Mouse (Mus musculus) granulocyte monocyte progenitor cell, adult 5-6 weeks (primary cell): Measurements from ENCODE around the gene Pde4c. TPM values are rescaled to one million over a fixed set of nuclear protein-coding genes. Genes with fewer than 3 reads are reported as not detected.

Source experiments
- ATAC-seq: replicated peaks from 2 replicates; pipeline ENCODE4 v1.8.0; 2016; ENCODE audit warnings: mild to moderate bottlenecking, moderate TSS enrichment, inconsistent platforms; ENCODE audit not compliant: poor library complexity, severe bottlenecking
- total RNA-seq, 2 experiments: library from RNA; stranded (forward) in 1 of 2; stranded (reverse) in 1 of 2; fragments of 200-712, 200-1000 nt in 1 of 2; fragments of >200 nt in 1 of 2; fragmentation: Nextera tagmentation in 1 of 2; gene quantifications; 2 replicates each; pipeline ENCODE4 v1.2.3; 2014 to 2017

The Pde4c gene
- total RNA-seq (2014; fragmentation: Nextera tagmentation) (not detected in 2 replicates), total RNA-seq (2017) (not detected in 2 replicates)

DNA sequence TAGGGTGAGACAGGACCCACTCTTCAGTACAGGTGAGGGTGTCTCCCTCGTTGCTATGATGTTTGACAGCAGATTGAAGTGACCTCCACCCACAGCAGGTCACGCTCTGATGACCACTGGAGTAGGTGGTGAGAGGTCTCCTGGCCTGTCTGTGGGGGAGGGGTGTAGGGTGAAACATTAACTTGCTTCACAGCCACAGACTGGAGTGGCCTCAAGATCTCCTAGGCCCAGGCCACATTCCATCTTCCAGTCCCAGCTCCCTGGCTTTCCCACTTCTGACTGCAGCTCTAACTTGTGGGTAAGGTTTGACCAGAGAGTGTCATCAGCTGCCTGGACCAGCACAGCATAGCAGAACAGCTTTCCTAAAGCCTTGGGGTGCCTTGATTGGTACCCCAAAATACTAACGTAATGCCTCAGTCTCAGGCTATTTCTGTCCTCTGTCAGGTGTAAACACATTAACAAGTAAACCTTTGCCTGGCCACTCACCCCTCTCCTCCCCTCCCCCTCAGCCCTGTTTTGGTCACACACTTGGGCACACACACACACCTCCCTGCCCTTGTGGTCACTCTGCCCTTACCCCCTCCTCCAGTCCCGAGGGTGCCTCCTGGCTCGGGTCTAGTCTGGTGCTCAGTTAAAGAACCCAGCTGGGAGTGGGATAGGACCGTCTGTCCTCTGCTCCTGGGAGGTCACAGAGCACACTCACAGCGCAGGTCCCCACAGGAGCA is at the start of gene Pde4c:
Gene Pde4c (plus strand): TSS at position 235 of the 725 bp plus-strand sequence.
- no peak for ATAC-seq

DNA sequence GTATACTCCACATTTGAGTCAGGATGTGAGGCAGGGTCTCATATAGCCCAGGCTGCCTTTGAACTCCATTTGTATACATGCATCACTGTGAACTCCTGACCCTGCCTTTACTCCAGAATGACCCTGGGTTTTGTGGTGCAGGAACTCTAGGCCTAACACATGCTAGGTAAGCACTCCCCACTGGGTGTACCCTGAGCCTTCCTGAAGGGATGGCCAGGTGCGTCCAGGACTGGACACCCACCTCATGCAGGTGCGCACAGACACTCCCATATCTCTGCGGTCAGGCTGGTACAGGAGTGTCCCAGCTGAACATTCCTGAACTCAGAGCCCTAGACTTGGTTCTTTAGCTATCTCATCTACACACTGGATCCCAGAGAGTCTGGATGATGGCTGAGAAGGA is 49.4 kb upstream of the Pde4c start:
- no peak for ATAC-seq

DNA sequence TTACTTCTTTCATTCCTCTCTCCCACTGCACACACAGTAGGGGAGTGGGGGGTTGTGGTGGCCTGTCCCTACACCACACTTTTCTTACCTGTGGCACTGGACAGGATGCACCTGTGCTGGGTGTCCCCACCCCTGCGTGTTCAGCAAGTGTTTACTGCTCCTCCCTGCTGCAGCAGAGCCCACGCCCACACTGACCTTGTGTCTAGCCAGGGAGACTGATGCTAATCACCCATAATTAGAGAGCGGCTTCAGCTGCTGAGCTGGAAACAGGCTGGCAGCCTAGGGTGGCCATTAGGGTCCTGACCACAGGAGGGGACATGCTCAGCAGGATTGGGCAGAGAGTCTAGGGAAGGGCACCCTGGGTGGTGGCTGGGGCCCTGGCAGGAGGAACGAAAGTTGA is 48.8 kb upstream of the Pde4c start:
- no peak for ATAC-seq

DNA sequence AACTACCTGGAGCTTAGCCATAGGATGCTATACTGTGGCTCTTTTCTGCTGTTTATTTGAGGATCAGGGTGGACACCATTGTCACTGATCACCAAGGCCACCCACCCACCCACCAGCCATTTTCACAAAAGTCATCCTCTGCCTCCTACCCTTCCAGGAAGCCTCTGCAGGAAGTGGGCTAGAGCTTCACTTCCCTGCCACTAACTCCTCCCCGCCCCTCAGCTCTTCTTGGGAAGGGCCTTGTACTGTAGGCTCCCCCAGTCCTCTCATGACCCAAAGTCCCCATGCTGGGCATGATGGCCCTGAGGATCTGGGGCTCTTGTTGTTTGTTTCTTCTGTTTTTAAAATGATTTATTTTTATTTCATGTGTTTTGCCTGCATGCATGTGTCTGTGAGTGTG is 48.2 kb upstream of the Pde4c start:
- peak; percentile 25 for ATAC-seq

DNA sequence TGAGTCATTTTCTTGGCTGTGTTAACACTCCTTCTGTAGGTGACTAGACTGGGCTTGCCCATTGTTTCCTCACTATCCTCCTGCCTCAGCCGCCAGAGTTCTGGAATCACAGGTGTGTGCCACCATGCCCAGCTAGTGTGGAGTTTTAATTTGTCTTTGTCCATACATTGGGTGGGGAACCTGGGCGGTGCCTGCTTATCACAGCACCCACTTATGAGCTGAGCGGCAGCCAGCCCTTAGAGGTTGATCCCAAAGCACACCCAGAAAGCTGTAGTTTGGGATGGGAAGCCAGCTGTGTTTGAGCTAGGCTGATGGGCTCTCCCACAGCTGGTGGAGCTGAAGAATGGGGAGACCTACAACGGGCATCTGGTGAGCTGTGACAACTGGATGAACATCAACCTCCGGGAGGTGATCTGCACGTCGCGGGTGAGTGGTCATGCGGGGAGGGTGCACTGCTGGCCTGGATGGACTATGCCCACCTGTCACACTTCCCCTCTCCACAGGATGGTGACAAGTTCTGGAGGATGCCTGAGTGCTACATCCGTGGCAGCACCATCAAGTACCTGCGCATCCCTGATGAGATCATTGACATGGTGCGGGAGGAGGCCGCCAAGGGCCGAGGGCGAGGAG is 46.0 kb upstream of the Pde4c start:
- no peak for ATAC-seq

DNA sequence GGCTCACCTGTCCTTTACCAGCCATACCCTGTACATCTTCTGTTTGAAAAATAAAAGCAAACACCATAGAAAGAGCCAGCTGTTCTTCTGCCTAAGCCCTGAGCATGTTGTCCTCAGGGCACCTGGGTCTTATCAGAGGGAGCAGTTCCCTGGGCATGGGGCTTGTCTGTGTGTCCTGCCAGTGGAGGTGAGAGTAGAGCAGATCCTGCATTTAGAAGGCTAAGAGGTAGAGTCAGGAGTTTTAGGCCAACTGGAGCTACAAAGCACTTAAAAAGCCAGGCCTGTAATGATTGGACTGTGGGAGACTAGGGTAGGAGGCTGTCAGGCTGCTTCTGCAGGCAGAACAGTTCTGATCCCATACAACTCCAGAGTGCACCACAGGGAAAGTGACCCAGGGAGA is 44.8 kb upstream of the Pde4c start:
- no peak for ATAC-seq

DNA sequence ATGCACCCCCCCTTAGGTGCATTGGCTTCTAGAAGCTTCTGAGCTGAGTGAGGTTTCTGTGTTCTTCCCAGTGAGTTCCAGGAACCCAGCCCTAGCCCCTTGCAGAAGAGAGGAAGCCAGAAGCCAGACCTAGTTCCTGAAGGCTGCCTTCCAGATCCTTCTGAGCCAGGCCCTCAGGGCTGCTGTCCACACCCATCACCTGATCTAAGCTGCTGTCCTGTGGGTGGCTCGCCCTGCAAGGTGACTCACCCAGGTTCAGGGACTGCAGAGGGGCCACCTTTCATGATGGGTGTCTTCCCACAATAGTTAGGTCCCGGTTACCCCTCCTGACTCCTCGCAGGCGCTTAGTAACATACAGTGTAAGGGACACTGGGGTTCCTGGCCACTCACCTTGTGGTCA is 44.1 kb upstream of the Pde4c start:
- no peak for ATAC-seq

DNA sequence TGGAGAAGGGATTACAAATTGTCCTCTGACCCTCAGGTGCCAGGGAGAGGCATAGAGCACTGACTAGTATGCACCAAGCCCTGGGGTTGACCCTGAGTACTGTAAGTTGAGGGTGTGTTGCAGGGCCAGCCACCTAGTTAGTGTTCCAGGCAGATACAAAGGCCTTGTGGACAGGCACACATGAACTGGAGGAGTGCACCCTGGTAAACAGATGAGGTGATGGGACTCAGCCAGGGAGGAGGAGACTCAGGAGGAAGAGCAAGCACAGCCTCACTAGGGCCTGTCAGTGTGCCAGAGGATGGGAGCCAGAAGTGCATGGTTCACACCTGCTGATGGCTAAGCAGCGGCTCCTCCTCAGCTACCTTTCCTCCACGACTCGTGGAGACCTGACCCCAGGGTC is 43.5 kb upstream of the Pde4c start:
- no peak for ATAC-seq

DNA sequence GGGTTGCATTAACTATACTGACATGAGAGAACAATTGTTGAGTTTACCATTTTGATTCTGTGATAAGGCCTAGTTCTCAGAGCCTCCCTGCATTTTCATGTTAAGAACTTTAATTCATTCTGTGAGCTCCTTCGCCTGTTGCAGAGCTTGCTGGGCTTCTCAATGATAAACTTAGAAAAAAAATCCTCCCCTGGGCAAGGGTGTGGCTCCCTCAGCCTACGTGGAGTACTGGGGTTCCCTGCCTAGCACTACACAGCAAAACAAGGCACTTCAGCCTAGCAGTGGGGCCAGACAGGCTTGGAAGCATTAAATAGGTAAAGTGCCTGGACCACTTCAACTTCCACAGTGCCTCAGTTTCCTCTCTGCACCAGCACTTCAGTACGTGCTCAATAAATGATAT is 42.1 kb upstream of the Pde4c start:
- ATAC-seq = no peak

DNA sequence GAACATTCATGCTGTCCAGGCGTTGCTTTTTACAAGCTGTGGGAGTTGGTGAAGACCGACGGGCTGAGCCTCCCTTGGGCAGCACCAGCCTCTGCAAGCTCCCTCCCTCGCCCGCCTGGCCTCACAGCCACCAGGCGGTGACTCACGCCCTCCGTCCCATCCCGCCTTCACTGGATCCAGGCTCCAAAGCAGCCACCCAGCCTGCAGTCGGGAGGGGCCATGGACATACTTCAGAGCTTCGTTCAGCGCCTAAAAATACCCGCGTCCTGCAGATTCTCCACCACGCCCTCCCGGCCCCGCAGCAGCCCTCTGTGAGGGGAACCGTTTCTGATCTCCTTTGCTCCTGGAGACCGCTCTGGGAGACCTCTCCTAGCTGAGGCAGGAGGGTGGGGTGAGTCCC is 41.3 kb upstream of the Pde4c start:
- peak; percentile 15; the same call in 1 of the 2 replicates for ATAC-seq

DNA sequence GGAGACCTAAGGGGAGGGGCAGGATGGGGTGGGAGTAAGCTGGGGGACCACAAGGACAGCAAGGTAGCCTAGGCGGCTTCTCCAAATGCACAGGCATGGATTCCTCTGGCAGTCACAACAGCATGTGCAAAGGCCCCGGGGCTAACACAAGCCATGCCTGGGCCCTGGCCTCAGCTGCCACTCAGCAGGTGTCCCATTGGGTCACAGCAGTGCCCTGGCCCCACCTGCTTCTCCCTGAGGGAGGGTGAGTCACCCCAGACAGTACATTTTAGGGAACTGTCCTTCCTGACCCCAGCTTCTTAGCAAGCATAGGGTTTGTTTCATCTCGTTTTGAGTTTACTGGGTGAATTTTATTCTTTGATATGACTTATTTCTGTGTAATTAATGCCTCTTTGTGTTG is 40.8 kb upstream of the Pde4c start:
- ATAC-seq = peak; percentile 82

DNA sequence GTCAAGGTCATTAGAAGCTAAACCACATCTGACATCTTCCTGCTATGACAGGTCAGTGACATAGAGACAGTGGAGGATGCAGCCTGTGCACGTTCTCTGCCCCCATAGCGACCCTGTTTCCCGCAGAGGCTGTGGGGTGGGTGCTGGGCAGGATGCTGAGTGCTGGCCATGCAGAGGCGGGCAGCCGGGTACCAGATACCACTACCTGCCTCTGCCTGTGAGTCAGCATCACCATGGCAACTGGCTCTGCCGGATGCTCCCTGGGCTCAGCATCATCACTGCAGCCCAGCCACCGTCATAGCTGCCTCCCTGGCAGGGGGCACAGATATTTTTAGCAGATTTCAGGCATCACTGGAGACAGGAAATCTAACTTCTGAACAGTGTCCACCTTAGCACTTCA is 39.2 kb upstream of the Pde4c start:
- ATAC-seq = no peak

DNA sequence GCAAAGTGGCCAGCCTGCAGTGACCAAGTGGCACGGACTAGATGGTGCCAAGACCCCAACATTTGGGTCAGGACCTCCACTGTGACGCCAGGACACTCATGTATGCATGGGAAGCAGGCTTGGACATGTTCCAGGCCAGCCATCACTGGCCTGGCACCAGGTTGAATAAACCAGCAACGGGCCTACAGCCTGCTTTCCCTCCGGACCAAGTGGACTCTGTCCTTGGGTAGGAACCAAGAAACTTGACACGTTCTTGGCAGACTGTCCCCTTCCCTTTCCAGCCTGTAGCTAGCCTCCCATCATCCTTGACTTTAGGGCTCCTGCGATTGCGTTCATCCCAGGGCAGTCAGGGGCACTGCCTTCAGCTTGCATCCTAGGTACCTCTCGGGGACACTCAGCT is 35.9 kb upstream of the Pde4c start:
- no peak for ATAC-seq

DNA sequence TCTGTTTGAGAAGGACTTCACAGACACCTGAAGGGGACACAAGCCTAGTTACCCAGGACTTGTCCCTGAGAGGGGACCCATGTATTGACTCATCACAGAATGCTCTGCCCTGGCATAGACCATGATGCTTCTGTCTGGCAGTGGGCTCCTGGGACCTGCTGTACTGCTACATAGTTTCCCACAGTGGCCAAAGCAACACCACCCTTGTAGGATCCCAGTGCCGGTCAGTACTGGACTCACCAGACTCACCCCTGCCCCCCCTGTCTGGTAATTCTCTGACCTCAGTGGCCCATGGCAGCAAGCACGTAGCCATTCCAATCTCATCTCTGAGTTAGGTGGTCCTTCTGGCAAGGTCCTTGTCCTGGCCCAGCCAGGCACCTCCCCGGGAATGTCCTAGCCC is 35.4 kb upstream of the Pde4c start:
- no peak for ATAC-seq

DNA sequence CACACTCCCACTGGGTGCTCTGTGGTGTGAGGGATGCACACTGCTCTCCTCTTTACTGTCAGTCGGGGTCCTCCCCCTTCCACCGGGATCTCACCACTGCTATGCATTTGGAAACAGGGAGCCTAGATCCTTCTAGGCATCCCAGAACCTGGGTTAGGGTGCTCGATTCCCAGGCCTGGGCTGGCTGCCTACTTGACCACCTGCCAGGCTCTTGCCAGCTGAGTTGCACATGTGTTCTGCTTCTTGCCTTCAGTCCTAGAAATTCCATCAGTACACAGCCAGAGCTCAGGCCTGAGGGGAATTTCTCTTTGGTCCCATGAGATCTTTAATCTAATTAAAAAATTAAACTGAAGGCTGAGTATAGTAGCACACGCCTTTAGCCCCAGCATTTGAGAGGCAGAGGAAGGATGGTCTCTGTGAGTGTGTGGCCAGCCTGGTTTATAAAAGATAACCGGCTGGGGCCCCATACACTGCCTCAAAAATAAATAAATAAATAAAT is 33.6 kb upstream of the Pde4c start:
- ATAC-seq = no peak

DNA sequence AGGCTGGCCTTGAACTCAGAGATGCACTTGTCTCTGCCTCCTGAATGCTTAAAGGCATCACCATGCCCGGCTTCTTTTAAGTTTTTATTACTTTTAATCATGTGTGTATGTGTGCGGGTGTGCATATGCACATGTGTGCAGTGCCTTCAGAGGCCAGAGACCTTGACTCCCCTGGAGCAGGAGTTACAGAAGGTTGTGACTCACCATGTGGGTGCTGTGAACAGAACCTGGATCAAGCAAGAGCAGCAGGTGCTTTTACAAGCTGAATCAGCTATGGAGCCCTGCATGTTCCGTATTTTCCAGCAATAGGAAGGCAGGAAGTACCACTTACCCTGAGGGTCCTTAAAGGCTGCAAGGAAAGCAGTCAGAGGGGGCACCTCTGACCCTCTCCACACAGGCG is 32.3 kb upstream of the Pde4c start:
- no peak for ATAC-seq

DNA sequence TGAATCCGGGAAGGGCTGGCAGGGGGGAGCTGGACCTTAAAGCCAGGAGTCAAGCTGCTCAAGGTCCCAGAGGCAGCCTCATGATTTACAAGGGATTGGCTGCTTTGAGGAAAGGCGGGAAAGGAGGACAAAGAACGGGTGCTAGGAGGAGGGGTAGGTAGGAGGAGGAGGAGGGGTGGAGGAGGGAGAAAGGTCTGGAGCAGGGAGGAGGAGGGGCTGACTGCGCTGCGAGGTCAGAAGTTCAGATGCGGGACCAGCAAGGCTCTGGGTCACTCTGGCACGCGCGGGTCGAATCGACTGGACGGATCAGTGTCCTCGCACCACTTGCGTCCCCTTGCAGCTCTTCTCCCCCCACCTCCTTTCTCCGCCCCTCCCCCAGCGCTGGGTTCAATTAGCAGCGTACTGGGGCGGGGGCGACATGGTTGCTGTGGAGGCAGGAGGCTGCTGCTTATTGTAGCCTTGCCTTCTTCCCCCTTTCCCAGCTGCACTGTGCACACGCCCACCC is 31.7 kb upstream of the Pde4c start:
- no peak for ATAC-seq

DNA sequence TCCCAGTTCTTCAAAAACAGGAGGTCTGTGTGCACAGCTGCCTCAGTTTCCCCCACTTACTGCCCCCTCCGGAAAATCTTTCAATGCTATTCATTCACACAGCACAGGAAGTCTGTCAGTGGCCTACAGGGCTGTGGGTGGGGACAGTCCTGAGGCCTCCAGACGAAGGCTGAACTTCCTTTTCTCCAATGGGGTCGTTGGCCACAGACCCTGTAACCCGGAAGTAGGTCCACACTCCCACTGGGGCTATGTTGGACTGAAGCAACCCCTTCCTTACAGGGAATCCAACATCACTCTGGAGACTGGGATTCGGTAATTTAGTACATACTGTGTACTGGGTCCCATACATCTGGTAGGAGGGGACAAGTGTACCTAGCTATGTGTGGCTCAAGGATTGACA is 29.9 kb upstream of the Pde4c start:
- ATAC-seq = peak; percentile 23; the same call in 1 of the 2 replicates

DNA sequence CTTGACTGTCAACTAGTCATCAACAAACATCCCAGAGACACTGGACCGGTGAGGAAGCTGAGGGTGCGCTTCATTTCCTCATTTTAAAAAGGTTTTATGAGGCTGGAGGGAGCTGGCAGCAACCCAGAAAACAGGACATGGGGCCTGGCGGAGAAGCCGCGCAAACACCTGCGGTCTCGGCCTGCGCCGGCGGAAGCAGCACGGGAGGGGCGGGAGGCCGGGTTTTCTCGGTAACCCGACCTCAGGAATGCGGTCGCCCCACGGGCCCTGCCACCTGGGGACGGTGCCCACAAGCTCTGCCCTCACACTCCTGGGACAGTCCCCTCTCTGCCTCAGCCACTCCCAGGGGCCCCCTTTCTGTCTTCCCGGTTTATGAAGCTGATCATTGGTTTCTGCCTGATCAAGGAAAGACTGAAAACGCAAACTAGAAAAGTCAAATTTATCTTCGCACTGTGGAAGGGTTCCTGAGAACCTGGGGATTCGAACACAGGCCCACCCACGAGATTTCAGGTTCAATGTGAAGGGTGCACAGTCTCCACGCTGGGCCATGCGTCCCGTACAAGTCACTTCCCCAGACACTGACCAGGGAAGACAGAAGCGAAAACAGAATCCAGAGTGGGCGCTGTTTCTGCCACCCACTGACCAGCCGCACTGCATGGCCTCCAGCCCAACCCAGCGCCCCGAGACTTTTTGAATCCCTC is 28.1 kb upstream of the Pde4c start:
- ATAC-seq = peak; percentile 20

DNA sequence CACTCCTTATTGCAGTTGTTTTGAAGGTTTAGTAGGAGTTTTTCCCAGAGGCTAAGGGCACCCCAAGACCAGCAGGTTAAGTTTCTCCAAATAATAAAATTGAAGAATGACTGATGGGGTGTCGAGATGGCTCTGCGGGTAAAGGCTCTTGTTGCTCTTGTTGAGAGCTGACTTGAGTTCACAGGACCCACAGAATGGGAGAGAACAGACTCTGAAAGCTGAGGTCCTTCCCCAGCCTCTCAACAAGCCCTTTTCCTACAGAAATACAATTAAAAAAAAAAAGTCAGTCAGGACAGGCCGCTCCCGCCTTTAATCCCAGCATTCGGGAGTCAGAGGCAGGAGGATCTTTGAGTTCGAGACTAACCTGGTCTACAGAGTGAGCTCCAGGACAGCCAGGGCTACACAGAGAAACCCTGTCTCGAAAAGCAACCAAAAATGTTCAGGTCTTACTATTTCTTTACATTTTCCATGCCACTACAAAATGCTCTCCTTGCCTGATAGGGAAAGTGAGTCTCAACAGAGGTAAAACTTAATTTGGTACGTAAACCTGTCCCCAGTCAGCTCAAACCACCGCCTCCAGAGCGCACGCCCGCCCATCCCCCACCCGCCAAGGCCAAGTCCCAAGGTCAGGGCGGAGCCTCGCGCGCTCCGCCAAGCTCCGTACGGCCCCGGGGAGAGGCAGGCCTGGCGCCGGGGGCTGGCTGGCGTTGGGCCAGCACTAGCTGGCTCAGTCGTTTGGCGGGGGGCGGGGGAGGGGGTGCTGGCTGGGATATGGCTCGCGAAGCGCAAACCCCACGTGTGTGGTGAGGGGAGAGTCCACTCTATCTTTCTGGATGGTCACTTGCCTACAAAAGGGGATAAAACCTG is 27.3 kb upstream of the Pde4c start:
- ATAC-seq = no peak
